Mouse (Mus musculus) thymus, postnatal 36 days (tissue): ENCODE data around the gene Chgb.
A peak's percentile ranks its signal among the peaks of the same experiment; 100 is the strongest.

Experiments
- DNase-seq, 2 experiments: peaks; one replicate each; pipeline ENCODE4 v3.0.0; 2022; ENCODE audit warnings: mixed read lengths in 2 of 2

Chgb gene

DNA sequence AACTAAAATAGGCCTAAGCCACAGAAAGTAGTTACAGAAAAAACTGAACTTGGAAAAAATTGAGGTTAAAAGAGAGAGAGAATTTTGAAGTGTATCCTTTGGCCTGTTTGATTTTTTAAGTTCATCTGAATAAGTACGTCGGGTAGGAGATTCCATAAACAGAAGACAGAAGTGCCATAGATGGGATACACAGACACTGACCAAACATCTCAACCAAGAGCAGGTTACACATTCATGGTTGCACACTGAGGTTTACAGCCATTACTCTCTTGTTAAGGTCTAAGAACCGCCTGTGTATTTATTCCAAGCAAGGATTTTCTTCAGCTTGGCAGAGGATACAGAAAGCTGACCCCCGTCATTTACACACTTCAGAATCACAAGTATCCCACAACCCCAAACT lies at the start of gene Chgb:
TSS of gene Chgb (plus strand) at position 301 of the 400 bp plus-strand sequence.
- no peak for DNase-seq

- DNase-seq, result no peak
Observed at GRCm38 (mm10) chr2:132732940-132733339, 48.1 kb upstream of the Chgb start.

- DNase-seq, result no peak
Observed at GRCm38 (mm10) chr2:132733603-132734573, 47.2 kb upstream of the Chgb start.

- no peak for DNase-seq
Observed at GRCm38 (mm10) chr2:132738816-132739432, 42.2 kb upstream of the Chgb start.

- no peak for DNase-seq
Observed at GRCm38 (mm10) chr2:132741862-132742347, 39.2 kb upstream of the Chgb start.

DNA sequence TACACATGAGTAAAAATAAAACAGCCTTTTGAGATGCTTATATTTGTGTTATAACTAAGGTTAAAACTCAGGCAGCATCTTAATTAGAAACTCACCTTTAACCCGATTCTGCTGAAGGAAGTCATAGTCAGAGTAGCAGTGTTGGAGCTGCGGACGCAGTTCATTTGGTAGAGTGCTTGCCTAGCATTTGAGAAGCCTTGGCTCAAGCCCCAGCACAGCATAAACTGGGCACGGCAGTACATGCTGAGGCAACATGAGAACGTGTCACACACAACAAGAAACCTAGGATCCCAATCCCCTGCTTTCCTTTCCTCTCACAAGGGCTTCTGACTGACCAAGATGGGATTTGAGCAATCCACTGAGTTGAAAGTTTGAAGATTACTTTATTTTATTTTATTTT lies 36.2 kb upstream of the Chgb start:
- no peak for DNase-seq

DNA sequence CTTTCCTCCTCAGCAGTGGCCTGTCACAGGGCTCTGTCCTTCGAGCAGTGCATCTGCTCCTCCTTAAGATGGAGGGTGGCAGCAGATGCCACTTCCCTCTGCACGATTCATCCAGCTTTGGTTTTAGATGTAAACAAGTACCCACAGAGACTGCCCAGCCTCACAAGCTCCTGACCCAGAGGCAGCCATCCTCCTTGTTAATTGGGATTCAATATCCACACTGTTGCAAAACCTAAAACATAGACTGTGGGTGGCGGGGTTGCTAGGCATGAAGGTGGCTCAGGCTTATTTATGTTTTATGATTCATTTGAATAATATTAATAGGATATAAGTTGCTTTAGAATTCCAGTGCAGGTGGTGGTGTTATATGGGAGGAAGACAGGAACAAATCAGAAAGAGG lies 35.0 kb upstream of the Chgb start:
- no peak for DNase-seq

- DNase-seq, result no peak
Observed at GRCm38 (mm10) chr2:132750726-132751125, 30.4 kb upstream of the Chgb start.

DNA sequence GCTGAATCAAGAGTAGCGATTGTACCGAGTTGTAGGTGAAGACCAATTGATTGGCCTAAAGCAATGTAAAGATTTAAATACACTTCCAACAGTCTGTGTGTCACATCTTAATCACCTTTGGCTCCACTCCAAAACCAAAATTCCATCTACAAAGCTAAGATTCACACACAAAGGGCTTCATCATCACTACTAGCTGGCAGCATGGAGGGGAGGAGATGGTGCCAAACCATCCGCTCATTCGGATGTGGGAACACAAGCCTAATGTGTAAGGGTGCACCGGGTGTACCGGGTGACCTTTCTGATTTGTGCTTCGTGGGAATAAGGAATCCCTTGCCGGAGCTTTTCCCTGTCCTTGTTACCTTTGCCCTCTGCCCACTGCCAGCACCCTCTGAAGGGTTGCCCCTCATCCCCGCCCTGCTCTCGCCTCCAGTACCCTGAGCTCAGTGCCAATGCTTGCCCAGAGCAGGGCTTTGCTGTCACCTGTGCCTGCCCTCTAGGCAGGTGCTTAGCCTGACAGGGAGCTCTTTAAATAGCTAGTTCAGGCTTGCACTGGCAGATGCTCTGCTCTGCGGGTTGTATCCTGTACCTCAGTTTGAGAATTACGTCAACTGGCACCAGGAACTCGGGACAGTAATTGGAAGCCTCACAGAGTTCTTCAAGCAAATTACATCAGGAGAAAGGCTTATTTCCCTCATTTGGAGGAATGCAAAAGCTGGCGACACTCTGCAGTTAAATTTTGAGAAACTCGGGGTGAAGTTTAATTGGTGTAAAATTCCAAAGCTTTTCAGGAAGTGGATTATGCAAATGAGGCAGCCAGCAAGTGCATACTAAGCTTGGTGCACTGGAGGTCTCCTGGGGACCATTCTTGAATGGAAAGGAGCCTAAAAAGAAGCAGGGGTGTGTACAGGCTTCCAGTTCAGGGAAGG lies 29.7 kb upstream of the Chgb start:
- DNase-seq, result no peak

DNA sequence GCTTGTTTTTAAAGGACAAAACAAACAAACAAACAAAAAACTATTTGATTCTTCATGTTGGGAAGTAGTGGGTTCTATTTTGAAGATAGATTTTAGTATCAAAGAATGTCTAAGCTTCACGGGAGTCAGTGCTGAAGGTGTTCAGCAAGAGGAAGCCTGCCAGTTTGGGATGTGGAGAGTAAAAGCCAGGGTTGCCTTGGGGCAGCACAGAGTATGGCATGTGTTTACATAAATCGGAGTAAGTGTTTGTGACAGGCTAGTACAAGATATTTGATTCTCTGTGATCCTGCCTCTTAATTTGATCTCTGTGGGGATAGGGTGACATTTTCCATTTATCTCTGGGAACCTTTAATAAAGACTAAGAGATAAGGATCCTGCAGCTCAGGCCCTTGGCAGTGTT lies 28.7 kb upstream of the Chgb start:
- DNase-seq, result no peak

- DNase-seq, result no peak
Observed at GRCm38 (mm10) chr2:132753137-132753536, 27.9 kb upstream of the Chgb start.

DNA sequence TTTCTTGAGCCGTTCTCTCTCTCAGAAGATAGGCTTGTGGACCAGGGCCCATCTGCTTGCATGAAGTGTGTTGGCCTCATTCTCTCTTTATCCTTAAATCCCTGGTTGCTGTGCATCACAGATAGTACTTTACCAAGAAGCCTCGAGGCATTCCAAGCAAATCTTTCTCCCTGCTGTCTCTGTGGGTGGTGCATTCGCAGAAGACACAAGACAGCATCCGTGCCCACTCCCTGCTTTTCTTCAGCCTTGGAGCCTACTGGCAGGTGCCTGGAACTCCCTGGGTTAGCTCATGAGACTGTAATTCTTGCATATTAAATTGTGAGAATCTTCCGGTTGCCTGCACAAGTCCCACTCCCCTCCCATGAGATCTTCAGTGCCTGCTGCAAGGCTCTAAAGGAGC lies 23.2 kb upstream of the Chgb start:
- DNase-seq, result no peak

DNA sequence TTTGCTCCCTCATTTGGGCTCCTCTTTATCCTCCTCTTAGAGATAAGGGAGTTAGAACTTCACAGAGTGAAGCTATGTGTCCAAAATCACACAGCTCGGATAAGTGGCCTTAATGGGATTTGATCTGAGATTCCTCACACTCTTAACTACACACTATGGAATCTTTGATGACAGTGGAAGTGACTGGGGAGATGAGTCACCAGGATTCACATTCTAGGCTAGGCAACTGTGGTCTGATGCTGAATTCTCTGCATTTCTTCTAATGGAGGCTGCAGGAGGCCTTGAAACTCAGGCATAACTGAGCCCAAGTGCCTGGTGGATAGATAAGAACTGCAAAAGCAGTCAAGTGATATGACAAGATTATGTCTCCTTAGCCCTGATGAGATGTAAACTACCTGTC lies 10.3 kb upstream of the Chgb start:
- DNase-seq, result no peak

GRCm38 (mm10) chr2:132781439-132782068 lies 476 bp downstream of the Chgb start:
- DNase-seq, result peak; percentile 79 to 80

GRCm38 (mm10) chr2:132784039-132784438 lies 3.0 kb downstream of the Chgb start:
- DNase-seq, result no peak

DNA sequence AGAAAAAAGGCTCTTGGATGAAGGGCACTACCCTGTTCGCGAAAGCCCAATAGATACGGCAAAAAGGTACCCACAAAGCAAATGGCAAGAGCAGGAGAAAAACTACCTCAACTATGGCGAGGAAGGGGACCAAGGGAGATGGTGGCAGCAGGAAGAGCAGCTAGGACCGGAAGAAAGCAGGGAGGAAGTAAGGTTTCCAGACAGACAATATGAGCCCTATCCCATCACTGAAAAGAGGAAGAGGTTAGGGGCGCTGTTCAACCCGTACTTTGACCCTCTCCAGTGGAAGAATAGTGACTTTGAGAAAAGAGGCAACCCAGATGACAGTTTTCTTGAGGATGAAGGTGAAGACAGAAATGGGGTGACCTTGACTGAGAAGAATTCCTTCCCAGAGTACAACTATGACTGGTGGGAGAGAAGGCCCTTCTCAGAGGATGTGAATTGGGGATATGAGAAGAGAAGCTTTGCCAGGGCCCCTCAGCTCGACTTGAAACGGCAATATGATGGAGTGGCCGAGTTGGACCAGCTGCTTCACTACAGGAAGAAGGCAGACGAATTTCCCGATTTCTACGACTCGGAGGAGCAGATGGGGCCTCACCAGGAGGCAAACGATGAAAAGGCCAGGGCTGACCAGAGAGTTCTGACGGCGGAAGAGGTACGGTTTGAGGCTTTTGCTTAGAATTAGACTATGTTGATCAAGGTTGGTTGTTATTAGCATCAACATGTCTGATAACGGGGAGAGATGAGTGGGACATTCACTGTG lies 12.5 kb downstream of the Chgb start:
- DNase-seq, result no peak

DNA sequence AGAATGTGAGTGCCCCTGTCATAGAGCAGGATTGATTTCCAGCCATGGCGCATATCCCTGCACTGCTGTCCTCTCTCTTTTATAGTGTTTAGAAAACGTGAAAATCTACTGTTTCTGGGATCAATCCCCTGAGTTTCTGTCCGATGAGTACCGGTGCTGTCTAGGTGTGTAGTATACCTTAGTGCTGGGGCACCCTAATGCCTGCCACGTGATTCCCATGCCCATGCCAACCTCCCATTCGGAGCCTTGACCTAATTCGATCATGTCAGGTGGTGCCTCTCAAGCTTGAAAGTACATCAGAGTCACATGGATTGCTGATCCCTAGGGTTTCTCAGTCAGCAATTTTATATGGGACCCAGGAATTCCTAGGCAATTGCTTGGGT lies 13.1 kb downstream of the Chgb start:
- no peak for DNase-seq

DNA sequence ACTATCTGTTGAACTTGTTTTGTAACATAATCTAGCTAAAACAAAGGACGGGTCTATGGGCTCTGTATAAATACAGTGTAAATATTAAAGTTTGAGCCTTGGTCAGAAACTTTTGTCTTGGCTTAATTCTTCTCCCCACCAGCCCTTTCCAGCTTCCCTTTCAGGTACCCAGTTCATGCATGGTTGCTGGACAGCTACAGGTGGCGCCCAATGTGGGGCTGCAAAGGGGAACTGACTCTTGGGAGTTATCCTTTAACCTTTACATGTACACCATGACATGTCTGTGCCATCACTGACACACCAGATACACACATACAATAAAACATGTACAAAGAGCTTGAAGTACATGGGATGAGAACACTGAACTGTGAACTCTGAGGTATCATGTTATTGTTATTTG lies 21.9 kb downstream of the Chgb start:
- DNase-seq, result no peak

GRCm38 (mm10) chr2:132815608-132816314 lies 34.7 kb downstream of the Chgb start, which contains the start of the genes Trmt6 and Mcm8:
Gene Trmt6 (minus strand): TSS chr2:132816055.
Gene Mcm8 (plus strand): TSS chr2:132816141.
- peak; percentile 87 to 91 for DNase-seq

- no peak for DNase-seq
Observed at GRCm38 (mm10) chr2:132841071-132841470, 60.0 kb downstream of the Chgb start.
